Mouse (Mus musculus) heart, embryonic 14.5 days (tissue): Measurements from ENCODE around the gene Scpep1. TPM values are rescaled to one million over a fixed set of nuclear protein-coding genes. Genes with fewer than 3 reads are reported as not detected.
"Not testable (repeated sequence)": the region's sequence is repeated elsewhere in the genome, so short reads cannot be mapped to it uniquely, and the experiment has no call there.

ENCODE experiments used
- ATAC-seq: fragments of 200-750 bp; cut with Nextera tagmentation; 2 replicates; pipeline ENCODE4 v1.8.0; 2017; ENCODE audit warnings: low read depth, moderate TSS enrichment; ENCODE audit not compliant: insufficient number of reproducible peaks, insufficient read depth, low FRiP score
- H3K27ac ChIP-seq, 2 experiments: fragments of 200-500 bp in 1 of 2; fragments of 300-500 bp in 1 of 2; sonication (generic) in 1 of 2; replicated peaks in 1 of 2; 2 replicates each; pipeline ENCODE4 v1.5.1; 2012 to 2014; ENCODE audit warnings: low read depth in 2 of 2, low read length in 2 of 2, control low read depth in 1 of 2, mild to moderate bottlenecking in 1 of 2, mixed read lengths in 1 of 2; ENCODE audit not compliant: control insufficient read depth in 1 of 2, insufficient read depth in 1 of 2
- H3K27me3 ChIP-seq: fragments of 300-500 bp; sonication (generic); 2 replicates; pipeline ENCODE4 v1.6.1; 2014; ENCODE audit warnings: mild to moderate bottlenecking, low read length, control low read depth; ENCODE audit not compliant: control insufficient read depth, insufficient read depth
- H3K36me3 ChIP-seq: fragments of 300-500 bp; sonication (generic); 2 replicates; pipeline ENCODE4 v1.6.1; 2014; ENCODE audit warnings: mild to moderate bottlenecking, control low read depth, low read length, mixed read lengths; ENCODE audit not compliant: control insufficient read depth, insufficient read depth
- H3K4me1 ChIP-seq, 2 experiments: fragments of 200-500 bp in 1 of 2; fragments of 300-500 bp in 1 of 2; sonication (generic) in 1 of 2; 2 replicates each; pipeline ENCODE4 v1.6.1; 2012 to 2014; ENCODE audit warnings: low read length in 2 of 2, control low read depth in 1 of 2, mixed read lengths in 1 of 2; ENCODE audit not compliant: control insufficient read depth in 2 of 2, insufficient read depth in 2 of 2
- H3K4me2 ChIP-seq: fragments of 300-500 bp; sonication (generic); 2 replicates; pipeline ENCODE4 v1.6.1; 2014; ENCODE audit warnings: mild to moderate bottlenecking, low read length
- H3K4me3 ChIP-seq, 2 experiments: fragments of 200-500 bp in 1 of 2; fragments of 300-500 bp in 1 of 2; sonication (generic) in 1 of 2; 2 replicates each; pipeline ENCODE4 v1.5.1; 2012 to 2014; ENCODE audit warnings: low read length in 2 of 2, mild to moderate bottlenecking in 2 of 2, control low read depth in 1 of 2, low read depth in 1 of 2, moderate library complexity in 1 of 2; ENCODE audit not compliant: control insufficient read depth in 1 of 2, insufficient read depth in 1 of 2
- H3K9ac ChIP-seq: fragments of 300-500 bp; sonication (generic); 2 replicates; pipeline ENCODE4 v1.6.1; 2014; ENCODE audit warnings: mild to moderate bottlenecking, low read length
- H3K9me3 ChIP-seq: fragments of 300-500 bp; sonication (generic); 2 replicates; pipeline ENCODE4 v1.6.1; 2016; ENCODE audit warnings: low read length, control low read depth; ENCODE audit not compliant: control insufficient read depth
- WGBS: fragments of 180-500 bp; shearing (Covaris S2); extraction: QIAGEN DNeasy Blood & Tissue Kit; methylation state at CpG from one replicate; pipeline ENCODE4 v1.1.7; 2014; 5-methylcytosine and 5-hydroxymethylcytosine counted together
- polyA plus RNA-seq: library from polyadenylated mRNA; unstranded; fragments of >200 nt; fragmentation: Nextera tagmentation; extraction: Ambion mirVana; gene quantifications from 2 replicates; pipeline ENCODE4 v1.2.1, GENCODE M21; 2014

Gene Scpep1
- polyA plus RNA-seq, 1 experiment from 2014 or later, result 49.9 TPM

DNA sequence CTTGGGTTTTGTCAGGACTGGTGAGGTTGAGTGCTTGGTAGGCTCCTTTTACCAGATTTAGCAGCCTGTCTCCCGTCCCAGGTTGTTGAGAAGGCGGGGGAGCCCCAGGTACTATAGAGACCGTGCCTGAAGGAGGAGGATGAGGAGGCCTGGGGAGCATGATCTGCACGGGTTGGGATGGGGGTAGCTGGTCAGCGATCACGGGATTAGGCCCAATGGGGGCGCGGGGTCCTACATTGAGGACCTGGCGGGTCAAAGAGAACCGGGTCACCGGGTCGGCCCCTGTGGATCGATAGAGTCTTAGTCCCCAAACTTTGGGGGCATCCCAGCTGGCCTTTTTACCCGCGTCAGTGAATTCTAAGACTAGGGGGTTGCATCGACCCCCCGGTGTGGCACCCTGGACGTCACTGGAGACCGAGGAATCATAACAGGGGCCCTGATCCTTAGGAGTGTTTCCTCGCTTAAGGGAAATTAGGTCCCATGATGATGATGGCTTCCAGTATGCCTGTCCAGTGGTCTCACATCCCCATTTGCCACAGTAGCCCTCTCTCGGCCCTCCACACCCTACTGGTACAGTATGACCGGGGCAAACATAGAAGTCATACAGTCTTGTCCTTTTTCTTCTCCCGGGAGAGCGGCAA, 63.2 kb downstream of the Scpep1 start:
- not testable (repeated sequence) for H3K9me3 ChIP-seq, H3K4me3 ChIP-seq, H3K4me2 ChIP-seq, H3K36me3 ChIP-seq, H3K4me1 ChIP-seq, H3K9ac ChIP-seq, ATAC-seq, H3K27me3 ChIP-seq, H3K27ac ChIP-seq
- 96% methylated on average over 15 of the region's 24 CpGs for WGBS

DNA sequence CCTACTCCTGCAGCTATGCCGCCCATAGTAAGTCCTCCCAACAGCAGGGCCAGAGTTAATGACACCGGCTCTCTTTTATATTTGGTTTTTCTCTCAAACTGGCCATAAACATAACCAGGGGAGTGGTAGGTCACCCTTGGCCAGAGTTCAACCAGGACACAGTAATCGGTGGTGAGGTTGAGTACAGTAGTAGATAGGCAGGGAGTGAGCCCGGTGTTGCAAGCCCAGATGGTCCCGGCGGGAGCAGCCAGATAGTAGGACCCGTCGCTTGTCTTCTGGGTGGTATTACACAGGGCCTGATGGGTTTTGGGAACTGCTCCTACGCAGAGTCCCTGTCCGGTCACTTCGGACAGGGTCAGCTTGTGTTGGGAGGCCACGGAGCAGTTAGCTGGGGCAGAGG, 63.8 kb downstream of the Scpep1 start:
- not testable (repeated sequence) for H3K36me3 ChIP-seq, H3K9ac ChIP-seq, H3K4me2 ChIP-seq, H3K27ac ChIP-seq, H3K4me1 ChIP-seq, H3K27me3 ChIP-seq, H3K4me3 ChIP-seq, H3K9me3 ChIP-seq, ATAC-seq
- WGBS, result 91% methylated on average over 9 of the region's 12 CpGs

DNA sequence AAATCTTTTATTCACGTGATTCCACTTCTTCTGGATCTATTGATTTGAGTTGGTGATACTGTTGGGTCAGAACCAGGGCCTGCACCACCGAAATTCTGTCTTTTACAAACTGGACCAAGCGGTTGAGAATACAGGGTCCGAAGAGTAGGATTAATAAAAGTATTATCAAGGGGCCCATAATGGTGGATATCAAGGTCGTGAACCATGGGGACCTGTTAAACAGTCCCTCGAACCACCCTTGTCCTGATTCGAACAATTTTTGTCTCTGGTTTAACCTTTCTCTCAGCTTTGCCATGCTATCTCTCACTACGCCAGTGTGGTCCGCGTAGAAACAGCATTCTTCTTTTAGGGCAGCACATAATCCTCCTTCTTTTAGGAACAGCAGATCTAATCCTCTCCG, 64.4 kb downstream of the Scpep1 start:
- ATAC-seq, H3K36me3 ChIP-seq, H3K4me2 ChIP-seq, H3K4me3 ChIP-seq, H3K27ac ChIP-seq, H3K4me1 ChIP-seq, H3K9ac ChIP-seq, H3K27me3 ChIP-seq, H3K9me3 ChIP-seq: not testable (repeated sequence)
- 88% methylated on average over 6 of the region's 11 CpGs for WGBS

DNA sequence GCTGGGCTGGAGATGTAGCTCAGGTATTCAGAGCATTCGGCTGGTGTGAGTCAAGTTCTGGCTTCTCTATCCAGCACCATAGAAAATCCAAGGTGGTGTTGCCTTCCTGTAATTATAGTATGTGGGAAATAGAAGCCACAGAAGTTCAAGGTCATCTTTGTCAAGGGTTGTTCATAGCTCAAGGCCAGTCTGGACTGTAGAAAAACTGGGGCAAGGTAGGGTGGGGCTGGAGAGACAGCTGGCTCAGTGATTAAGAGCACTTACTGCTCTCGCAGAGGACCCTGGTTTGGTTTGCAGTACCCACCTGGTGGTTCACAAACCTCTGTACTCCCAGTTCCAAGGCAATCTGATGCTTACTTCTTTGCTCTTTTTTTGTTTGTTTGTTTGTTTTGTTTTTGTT, 66.3 kb downstream of the Scpep1 start:
- Histone ChIP-seq H3K4me1 (no peaks in the 10 kb centered on the region), H3K9me3 (no peaks in the 10 kb centered on the region), H3K4me2 (no peak overlapping the region), H3K27ac (no peak overlapping the region), H3K36me3 (no peaks in the 10 kb centered on the region), H3K27me3 (no peaks in the 10 kb centered on the region), H3K4me3 (no peak overlapping the region), H3K9ac (no peak overlapping the region)
- ATAC-seq, result no peak
- 86% methylated on average over 2 of the region's 2 CpGs for WGBS

DNA sequence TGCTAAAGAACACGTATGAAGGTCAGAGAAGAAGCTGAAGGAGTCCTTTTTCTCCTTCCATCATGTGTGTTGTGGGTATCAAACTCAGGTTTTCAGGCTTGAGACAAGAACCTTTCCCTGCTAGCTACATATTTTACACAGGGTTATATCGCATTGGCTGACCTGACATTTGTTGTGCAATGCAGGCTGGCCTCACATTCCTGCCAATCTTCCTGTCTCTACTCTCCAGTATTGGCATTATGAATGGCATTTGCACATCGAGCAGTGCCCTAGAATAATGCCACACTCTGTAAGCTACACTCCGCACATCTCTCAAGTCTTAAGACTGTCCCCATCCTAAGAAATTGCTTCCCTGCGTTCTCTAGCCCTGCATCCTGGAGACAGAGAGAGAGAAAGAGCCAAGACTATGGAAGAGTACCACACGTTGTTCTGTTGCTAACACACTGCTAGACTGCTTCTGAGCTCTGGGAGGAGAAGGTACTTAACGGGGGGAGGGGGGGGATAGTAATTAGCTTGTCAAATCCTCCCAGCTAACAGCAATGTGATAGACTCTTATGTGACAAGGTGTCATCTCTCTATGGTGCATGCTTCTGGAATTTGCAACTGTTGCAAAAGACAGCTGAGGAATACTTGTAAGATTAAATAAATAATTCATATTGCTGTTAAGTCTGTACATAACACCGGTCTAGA, 70.7 kb downstream of the Scpep1 start:
- WGBS, result 69% methylated on average over 8 of the region's 8 CpGs
- Histone ChIP-seq H3K27me3 (no peaks in the 10 kb centered on the region), H3K4me3 (no peak overlapping the region)

DNA sequence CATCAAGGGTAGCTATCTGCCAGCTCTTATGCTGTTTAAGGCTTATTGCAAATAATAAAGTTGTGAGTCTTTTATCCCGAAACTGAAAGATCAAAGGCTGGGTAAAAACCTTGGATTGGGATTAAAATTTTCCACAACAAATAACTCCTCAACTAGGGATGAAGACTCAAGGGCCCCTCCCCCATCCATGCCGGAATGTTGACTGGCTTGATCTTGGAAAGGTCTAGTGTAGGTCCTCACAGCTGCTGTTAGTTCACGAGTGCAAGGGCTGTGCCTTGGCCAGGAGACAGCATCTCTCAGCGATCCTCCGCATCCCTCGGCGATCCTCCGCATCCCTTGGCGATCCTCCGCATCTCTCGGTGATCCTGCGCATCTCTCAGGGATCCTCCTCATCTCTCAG, 77.3 kb downstream of the Scpep1 start:
- no peak overlapping the region for H3K9ac ChIP-seq
- H3K27me3 ChIP-seq, result no peaks in the 10 kb centered on the region
- H3K27ac ChIP-seq, result no peak overlapping the region
- H3K4me3 ChIP-seq, result no peak overlapping the region
- 73% methylated on average over 12 of the region's 12 CpGs for WGBS
- H3K4me1 ChIP-seq, result peaks cover 0 to 2% of the 10 kb centered on the region in 2 experiments; a peak in 1 of 4 replicates
- no peaks in the 10 kb centered on the region for H3K36me3 ChIP-seq
- H3K9me3 ChIP-seq, result no peaks in the 10 kb centered on the region
- no peak for ATAC-seq
- H3K4me2 ChIP-seq, result no peak overlapping the region

More for the DNA sequence above, 70.7 kb downstream of the Scpep1 start:
- Histone ChIP-seq H3K36me3 (no peaks in the 10 kb centered on the region), H3K4me1 (no peaks in the 10 kb centered on the region), H3K27ac (no peak overlapping the region), H3K9ac (no peak overlapping the region), H3K9me3 (no peaks in the 10 kb centered on the region), H3K4me2 (no peak overlapping the region)
- ATAC-seq, result no peak
